In genomic region chr6:118884073-118884551, GRCm38 (mm10) we compare ENCODE assay signal across 11 mouse cellular contexts.
DNase-seq lines count a peak whose midpoint lies in the region; ATAC-seq and TF ChIP-seq lines count a peak whose summit lies in the region.
"Had no signal": no experiment of that assay in that cellular context is flagged by ENCODE, and none has a peak within 500 bp of the region (broad histone marks: within the 10 kb centered on the region; RNA-seq: fewer than 3 reads in every experiment).

No protein-coding gene starts in this region.

- no peaks in the 10 kb centered on the region for H3K9me3 ChIP-seq in heart, embryonic 15.5 days (replicated peaks)
- H3K9me3 ChIP-seq: forebrain, embryonic 12.5 days had no signal

- no peak for ATAC-seq in heart, embryonic 15.5 days (replicated peaks; ENCODE audit: insufficient number of reproducible peaks, insufficient read depth, low FRiP score, low read depth)

- H3K4me2 ChIP-seq in heart, embryonic 15.5 days, result peak overlapping the region; percentile 27
- H3K4me2 ChIP-seq: forebrain, embryonic 12.5 days had no signal

- H3K27ac ChIP-seq in gastrocnemius, adult 2 months, result peak overlapping the region; percentile 62
- H3K27ac ChIP-seq in heart, embryonic 15.5 days, result peak overlapping the region; percentile 73
- H3K27ac ChIP-seq: forebrain, embryonic 12.5 days; kidney, postnatal 0 days had no signal

- no peak overlapping the region for H3K9ac ChIP-seq in heart, embryonic 15.5 days
- H3K9ac ChIP-seq: forebrain, embryonic 12.5 days had no signal

- H3K4me3 ChIP-seq in gastrocnemius, adult 2 months, result no peak overlapping the region
- H3K4me3 ChIP-seq in heart, embryonic 15.5 days, result no peak overlapping the region
- H3K4me3 ChIP-seq: forebrain, embryonic 12.5 days had no signal

- TF ChIP-seq CTCF in gastrocnemius, adult 2 months (IDR thresholded peaks at IDR 0.05), result no peak

- no peak for DNase-seq in gastrocnemius, adult 2 months
- DNase-seq in gastrocnemius, postnatal 36 days, result no peak
- peak; percentile 85 for DNase-seq in Muller cell, postnatal 12 days (ENCODE audit: inconsistent ontology term)
- DNase-seq in cerebellum, adult 8-10 months, result peak; percentile 63
- no peak for DNase-seq in yolk sac, embryonic 10.5 days (ENCODE audit: low spot score)
- no peak for DNase-seq in kidney, postnatal 4 days
- DNase-seq: thymus, postnatal 36 days had no signal

- WGBS in heart, embryonic 15.5 days, result 30% methylated on average over 8 of the region's 8 CpGs

- peaks cover 43% of the 10 kb centered on the region for H3K4me1 ChIP-seq in heart, embryonic 15.5 days (replicated peaks)
- H3K4me1 ChIP-seq: forebrain, embryonic 12.5 days had no signal

- H3K27me3 ChIP-seq in heart, embryonic 15.5 days, result no peaks in the 10 kb centered on the region
- H3K27me3 ChIP-seq: forebrain, embryonic 12.5 days had no signal

- intact Hi-C loops in gastrocnemius, adult 2 months (cut with DNase I), result no loop called here
- intact Hi-C loops in gastrocnemius, postnatal 36 days (cut with DNase I), result no loop called here

- H3K36me3 ChIP-seq in heart, embryonic 15.5 days, result no peaks in the 10 kb centered on the region
- H3K36me3 ChIP-seq: forebrain, embryonic 12.5 days; G1E had no signal

Comparison
In these comparisons a context has a peak if more than half of its experiments do, and no peak if none do; other contexts are left out.
1. DNase-seq: peak in Muller cell, postnatal 12 days (single experiment) and cerebellum, adult 8-10 months (single experiment); none in gastrocnemius, adult 2 months (single experiment), gastrocnemius, postnatal 36 days (0 of 2), yolk sac, embryonic 10.5 days (single experiment) and kidney, postnatal 4 days (0 of 2).